Mouse (Mus musculus): ENCODE data around the gene Lyg2. TPM values are rescaled to one million over a fixed set of nuclear protein-coding genes. Genes with fewer than 3 reads are reported as not detected.

The Lyg2 gene
- polyA plus RNA-seq, 1 experiment from 2014 or later = not detected

GRCm38 (mm10) chr1:37872131-37873067 lies 43.9 kb downstream of the Lyg2 start:
- Histone ChIP-seq H3K36me3 (ENCODE audit: control insufficient read depth, insufficient read depth, low read length) (peaks cover 17% of the 10 kb centered on the region), H3K27me3 (ENCODE audit: control insufficient read depth, insufficient read depth, low read length) (0 out of 2 replicates have a peak, but pooled peaks cover 4% of the 10 kb centered on the region), H3K9me3 (replicated peaks; ENCODE audit: control insufficient read depth, low read length) (no peaks in the 10 kb centered on the region), H3K27ac (ENCODE audit: low read depth, low read length) (peak overlapping the region; percentile 83), H3K4me2 (peak overlapping the region; percentile 81), H3K9ac (ENCODE audit: low read depth, low read length) (peak overlapping the region; percentile 30), H3K4me1 (ENCODE audit: control insufficient read depth, insufficient read depth, low read length) (peaks cover 8% of the 10 kb centered on the region), H3K4me3 (ENCODE audit: low read depth, low read length) (peak overlapping the region; percentile 43)
- 7% methylated on average over 33 of the region's 33 CpGs for WGBS (ENCODE audit: insufficient replicate concordance)
- ATAC-seq (replicated peaks; ENCODE audit: insufficient number of reproducible peaks, low FRiP score, low TSS enrichment) = peak; percentile 89

- ATAC-seq (replicated peaks; ENCODE audit: insufficient number of reproducible peaks, low FRiP score, low TSS enrichment) = no peak; the same call in 1 of the 2 replicates
- no peaks in the 10 kb centered on the region for H3K9me3 ChIP-seq (replicated peaks; ENCODE audit: control insufficient read depth, low read length)
- WGBS (ENCODE audit: insufficient replicate concordance) = 11% methylated on average over 7 of the region's 7 CpGs
- peak within 1 kb of the TSS; percentile 43 for H3K4me3 ChIP-seq (ENCODE audit: low read depth, low read length)
- peak within 1 kb of the TSS; percentile 30 for H3K9ac ChIP-seq (ENCODE audit: low read depth, low read length)
- 0 out of 2 replicates have a peak, but pooled peaks cover 4% of the 10 kb centered on the region for H3K27me3 ChIP-seq (ENCODE audit: control insufficient read depth, insufficient read depth, low read length)
- peak within 1 kb of the TSS; percentile 83 for H3K27ac ChIP-seq (ENCODE audit: low read depth, low read length)
- H3K4me1 ChIP-seq (ENCODE audit: control insufficient read depth, insufficient read depth, low read length) = peaks cover 8% of the 10 kb centered on the region
- peak within 1 kb of the TSS; percentile 81 for H3K4me2 ChIP-seq
- H3K36me3 ChIP-seq (ENCODE audit: control insufficient read depth, insufficient read depth, low read length) = peaks cover 16% of the 10 kb centered on the region
Observed at GRCm38 (mm10) chr1:37871704-37872103, 44.6 kb downstream of the Lyg2 start, which contains the start of gene Lipt1. TSS of gene Lipt1 (plus strand) at chr1:37871738.

GRCm38 (mm10) chr1:37869362-37869761 lies 46.9 kb downstream of the Lyg2 start:
- WGBS (ENCODE audit: insufficient replicate concordance) = 60% methylated on average over 2 of the region's 2 CpGs
- H3K27ac ChIP-seq (ENCODE audit: low read depth, low read length) = no peak overlapping the region

DNA sequence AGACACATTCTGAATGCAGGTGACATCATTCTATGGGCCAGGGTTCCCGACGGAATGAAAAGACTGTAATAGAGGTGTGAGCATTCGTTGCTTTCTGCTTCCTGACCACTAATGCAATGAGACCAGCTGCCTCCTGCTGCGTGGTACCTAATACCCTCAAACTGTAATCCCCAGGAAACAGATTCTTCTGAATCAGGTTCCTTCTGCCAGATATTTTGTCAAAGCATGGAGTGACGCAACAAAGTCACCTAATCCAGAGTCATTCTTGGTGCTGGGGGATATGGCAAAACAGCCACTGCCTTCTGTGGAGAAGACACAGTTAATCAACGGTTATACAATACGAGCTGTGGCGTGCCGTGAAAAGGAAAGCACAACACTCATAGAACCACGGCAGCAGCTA lies 47.7 kb downstream of the Lyg2 start:
- H3K9me3 ChIP-seq (replicated peaks; ENCODE audit: control insufficient read depth, low read length) = no peaks in the 10 kb centered on the region
- no peak overlapping the region for H3K4me2 ChIP-seq
- WGBS (ENCODE audit: insufficient replicate concordance) = 60% methylated on average over 10 of the region's 10 CpGs
- no peak overlapping the region for H3K4me3 ChIP-seq (ENCODE audit: low read depth, low read length)
- H3K4me1 ChIP-seq (ENCODE audit: control insufficient read depth, insufficient read depth, low read length) = peaks cover 8% of the 10 kb centered on the region
- no peak overlapping the region for H3K27ac ChIP-seq (ENCODE audit: low read depth, low read length)
- H3K9ac ChIP-seq (ENCODE audit: low read depth, low read length) = no peak overlapping the region
- H3K27me3 ChIP-seq (ENCODE audit: control insufficient read depth, insufficient read depth, low read length) = 0 out of 2 replicates have a peak, but pooled peaks cover 4% of the 10 kb centered on the region
- H3K36me3 ChIP-seq (ENCODE audit: control insufficient read depth, insufficient read depth, low read length) = no peaks in the 10 kb centered on the region
- no peak for ATAC-seq (replicated peaks; ENCODE audit: insufficient number of reproducible peaks, low FRiP score, low TSS enrichment)

More at GRCm38 (mm10) chr1:37869362-37869761, 46.9 kb downstream of the Lyg2 start:
- Histone ChIP-seq H3K9me3 (replicated peaks; ENCODE audit: control insufficient read depth, low read length) (no peaks in the 10 kb centered on the region), H3K4me3 (ENCODE audit: low read depth, low read length) (no peak overlapping the region), H3K4me2 (no peak overlapping the region), H3K9ac (ENCODE audit: low read depth, low read length) (no peak overlapping the region), H3K4me1 (ENCODE audit: control insufficient read depth, insufficient read depth, low read length) (peaks cover 8% of the 10 kb centered on the region), H3K27me3 (ENCODE audit: control insufficient read depth, insufficient read depth, low read length) (0 out of 2 replicates have a peak, but pooled peaks cover 4% of the 10 kb centered on the region), H3K36me3 (ENCODE audit: control insufficient read depth, insufficient read depth, low read length) (no peaks in the 10 kb centered on the region; the same call in 1 of the 2 replicates)
- no peak for ATAC-seq (replicated peaks; ENCODE audit: insufficient number of reproducible peaks, low FRiP score, low TSS enrichment)

DNA sequence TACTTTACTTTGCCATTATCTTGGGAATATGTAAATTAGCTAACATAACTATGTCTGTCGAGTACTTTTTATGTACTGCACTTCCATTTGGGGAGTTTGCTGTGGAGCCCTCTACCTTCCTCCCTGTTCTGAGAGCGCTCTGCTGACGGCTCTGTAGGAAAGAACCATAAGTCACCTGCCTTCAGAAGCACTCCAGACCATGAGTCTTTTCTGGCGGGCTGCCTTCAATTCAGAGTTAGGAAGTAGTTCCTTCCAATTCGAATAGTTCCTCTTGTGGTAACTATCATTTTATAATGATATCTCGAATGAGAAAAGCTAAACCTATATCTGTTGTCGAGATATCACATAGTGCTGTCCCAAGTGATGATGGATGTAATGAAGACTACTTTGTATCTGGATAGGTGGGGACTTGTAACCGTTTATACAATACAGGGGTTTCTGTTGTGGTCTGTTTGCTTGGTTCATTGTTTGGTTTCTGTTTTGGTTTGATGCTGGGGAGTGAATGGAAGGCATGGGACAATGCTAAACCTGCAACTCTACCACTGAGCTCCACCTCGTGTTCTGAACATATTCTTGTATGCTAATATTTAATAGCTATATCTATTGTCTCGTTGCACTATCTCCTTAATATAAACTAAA lies 48.5 kb downstream of the Lyg2 start:
- peaks cover 8% of the 10 kb centered on the region for H3K4me1 ChIP-seq (ENCODE audit: control insufficient read depth, insufficient read depth, low read length)
- no peaks in the 10 kb centered on the region for H3K36me3 ChIP-seq (ENCODE audit: control insufficient read depth, insufficient read depth, low read length)
- WGBS (ENCODE audit: insufficient replicate concordance) = 61% methylated on average over 10 of the region's 10 CpGs
- no peak for ATAC-seq (replicated peaks; ENCODE audit: insufficient number of reproducible peaks, low FRiP score, low TSS enrichment)
- no peak overlapping the region for H3K9ac ChIP-seq (ENCODE audit: low read depth, low read length)
- no peak overlapping the region for H3K27ac ChIP-seq (ENCODE audit: low read depth, low read length)
- H3K4me3 ChIP-seq (ENCODE audit: low read depth, low read length) = no peak overlapping the region
- H3K27me3 ChIP-seq (ENCODE audit: control insufficient read depth, insufficient read depth, low read length) = 0 out of 2 replicates have a peak, but pooled peaks cover 4% of the 10 kb centered on the region
- no peak overlapping the region for H3K4me2 ChIP-seq
- H3K9me3 ChIP-seq (replicated peaks; ENCODE audit: control insufficient read depth, low read length) = no peaks in the 10 kb centered on the region

- Histone ChIP-seq H3K4me1 (ENCODE audit: control insufficient read depth, insufficient read depth, low read length) (peaks cover 5% of the 10 kb centered on the region), H3K9ac (ENCODE audit: low read depth, low read length) (no peak overlapping the region), H3K36me3 (ENCODE audit: control insufficient read depth, insufficient read depth, low read length) (no peaks in the 10 kb centered on the region), H3K4me3 (ENCODE audit: low read depth, low read length) (no peak overlapping the region), H3K27me3 (ENCODE audit: control insufficient read depth, insufficient read depth, low read length) (0 out of 2 replicates have a peak, but pooled peaks cover 4% of the 10 kb centered on the region), H3K27ac (ENCODE audit: low read depth, low read length) (no peak overlapping the region), H3K9me3 (replicated peaks; ENCODE audit: control insufficient read depth, low read length) (no peaks in the 10 kb centered on the region), H3K4me2 (no peak overlapping the region)
- 76% methylated on average over 1 of the region's 1 CpGs for WGBS (ENCODE audit: insufficient replicate concordance)
- no peak for ATAC-seq (replicated peaks; ENCODE audit: insufficient number of reproducible peaks, low FRiP score, low TSS enrichment)
Observed at GRCm38 (mm10) chr1:37867056-37867455, 49.2 kb downstream of the Lyg2 start.

GRCm38 (mm10) chr1:37866286-37866685 lies 50.0 kb downstream of the Lyg2 start, which contains the start of gene Tsga10:
TSS of gene Tsga10 (minus strand) at chr1:37866429.
- Histone ChIP-seq H3K9me3 (replicated peaks; ENCODE audit: control insufficient read depth, low read length) (no peaks in the 10 kb centered on the region), H3K4me1 (ENCODE audit: control insufficient read depth, insufficient read depth, low read length) (no peaks in the 10 kb centered on the region; the same call in 1 of the 2 replicates), H3K4me2 (peak within 1 kb of the TSS; percentile 87), H3K9ac (ENCODE audit: low read depth, low read length) (peak within 1 kb of the TSS; percentile 76), H3K36me3 (ENCODE audit: control insufficient read depth, insufficient read depth, low read length) (no peaks in the 10 kb centered on the region), H3K4me3 (ENCODE audit: low read depth, low read length) (peak within 1 kb of the TSS; percentile 72), H3K27ac (ENCODE audit: low read depth, low read length) (peak within 1 kb of the TSS; percentile 84), H3K27me3 (ENCODE audit: control insufficient read depth, insufficient read depth, low read length) (0 out of 2 replicates have a peak, but pooled peaks cover 4% of the 10 kb centered on the region)
- ATAC-seq (replicated peaks; ENCODE audit: insufficient number of reproducible peaks, low FRiP score, low TSS enrichment) = no peak
- WGBS (ENCODE audit: insufficient replicate concordance) = 82% methylated on average over 6 of the region's 6 CpGs

DNA sequence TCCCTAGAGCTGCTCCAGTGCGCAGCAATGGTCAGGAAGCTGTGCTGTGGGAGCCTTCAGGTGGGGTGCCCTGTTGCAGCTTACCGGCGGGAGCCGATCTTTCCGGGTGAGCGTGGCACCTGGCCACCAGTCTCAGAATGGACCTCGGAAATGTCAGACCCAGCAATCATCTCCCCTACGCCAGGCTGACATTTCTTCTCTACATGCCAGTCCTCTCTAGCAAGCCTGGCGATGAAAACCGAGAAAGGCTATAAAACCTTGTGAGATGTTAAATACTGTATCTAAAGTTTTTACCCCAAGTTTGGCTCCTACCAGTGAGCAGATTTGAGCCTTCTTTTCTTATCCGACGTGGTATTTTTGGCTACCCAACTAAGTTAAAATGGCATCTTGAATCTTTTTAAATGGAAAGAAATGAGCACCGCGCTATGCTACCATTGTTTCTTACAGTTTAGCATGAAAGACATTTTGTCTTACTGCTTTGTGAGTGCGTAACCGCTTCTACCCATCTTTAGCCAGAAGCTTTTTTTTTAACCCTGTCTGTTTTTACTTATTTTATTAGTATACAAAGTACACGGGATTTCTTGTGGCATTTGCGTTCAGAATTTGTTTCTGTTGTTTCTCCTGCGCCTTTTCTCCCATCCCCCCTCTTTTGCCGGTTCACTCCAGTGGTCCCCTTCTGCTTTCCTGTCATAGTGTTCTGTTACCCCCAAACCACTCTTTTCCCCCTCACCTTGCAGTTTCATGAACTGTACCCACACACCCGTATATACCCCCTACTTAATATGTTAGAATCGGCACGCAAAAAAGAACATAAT lies 50.7 kb downstream of the Lyg2 start:
- H3K9me3 ChIP-seq (replicated peaks; ENCODE audit: control insufficient read depth, low read length) = no peaks in the 10 kb centered on the region

More for the DNA sequence above, 50.7 kb downstream of the Lyg2 start:
- ATAC-seq (replicated peaks; ENCODE audit: insufficient number of reproducible peaks, low FRiP score, low TSS enrichment) = no peak
- H3K4me2 ChIP-seq = peak overlapping the region; percentile 87
- WGBS (ENCODE audit: insufficient replicate concordance) = 12% methylated on average over 23 of the region's 23 CpGs
- no peaks in the 10 kb centered on the region for H3K36me3 ChIP-seq (ENCODE audit: control insufficient read depth, insufficient read depth, low read length)
- H3K27ac ChIP-seq (ENCODE audit: low read depth, low read length) = peak overlapping the region; percentile 84
- H3K27me3 ChIP-seq (ENCODE audit: control insufficient read depth, insufficient read depth, low read length) = 0 out of 2 replicates have a peak, but pooled peaks cover 4% of the 10 kb centered on the region
- H3K4me1 ChIP-seq (ENCODE audit: control insufficient read depth, insufficient read depth, low read length) = no peaks in the 10 kb centered on the region
- H3K9ac ChIP-seq (ENCODE audit: low read depth, low read length) = peak overlapping the region; percentile 76
- H3K4me3 ChIP-seq (ENCODE audit: low read depth, low read length) = peak overlapping the region; percentile 72

All from heart, embryonic 11.5 days (tissue).